Mouse (Mus musculus) limb, embryonic 15.5 days (tissue): ENCODE data around the gene Ticrr. TPM values are rescaled to one million over a fixed set of nuclear protein-coding genes. Genes with fewer than 3 reads are reported as not detected.

Experiments
- ATAC-seq: fragments of 200-750 bp; cut with Nextera tagmentation; 2 replicates; pipeline ENCODE4 v1.8.0; 2017; ENCODE audit warnings: low read depth, moderate TSS enrichment; ENCODE audit not compliant: insufficient number of reproducible peaks, low FRiP score, low TSS enrichment
- H3K27ac ChIP-seq: fragments of 300-500 bp; sonication (generic); 2 replicates; pipeline ENCODE4 v1.5.1; 2015; ENCODE audit warnings: moderate library complexity, mild to moderate bottlenecking, inconsistent platforms
- H3K27me3 ChIP-seq: fragments of 300-500 bp; sonication (generic); 2 replicates; pipeline ENCODE4 v1.6.1; 2015; ENCODE audit warnings: inconsistent platforms
- H3K36me3 ChIP-seq: fragments of 300-500 bp; sonication (generic); 2 replicates; pipeline ENCODE4 v1.6.1; 2015; ENCODE audit warnings: inconsistent platforms
- H3K4me1 ChIP-seq: fragments of 300-500 bp; sonication (generic); 2 replicates; pipeline ENCODE4 v1.6.1; 2015; ENCODE audit warnings: inconsistent platforms
- H3K4me2 ChIP-seq: fragments of 300-500 bp; sonication (generic); 2 replicates; pipeline ENCODE4 v1.6.1; 2015; ENCODE audit warnings: mild to moderate bottlenecking, inconsistent platforms
- H3K4me3 ChIP-seq: fragments of 300-500 bp; sonication (generic); 2 replicates; pipeline ENCODE4 v1.5.1; 2015; ENCODE audit warnings: mild to moderate bottlenecking, inconsistent platforms
- H3K9ac ChIP-seq: fragments of 300-500 bp; sonication (generic); 2 replicates; pipeline ENCODE4 v1.6.1; 2015; ENCODE audit warnings: inconsistent platforms
- H3K9me3 ChIP-seq: fragments of 300-500 bp; sonication (generic); 2 replicates; pipeline ENCODE4 v1.6.1; 2016; ENCODE audit warnings: inconsistent platforms
- WGBS: fragments of 180-500 bp; shearing (Covaris S2); methylation state at CpG from one replicate; pipeline ENCODE4 v1.1.7; 2015; 5-methylcytosine and 5-hydroxymethylcytosine counted together
- polyA plus RNA-seq: library from polyadenylated mRNA; unstranded; fragments of >200 nt; fragmentation: Nextera tagmentation; extraction: Ambion mirVana; gene quantifications from 2 replicates; pipeline ENCODE4 v1.2.1, GENCODE M21; 2015

Gene Ticrr
- polyA plus RNA-seq, 1 experiment from 2014 or later: 7.6 TPM

DNA sequence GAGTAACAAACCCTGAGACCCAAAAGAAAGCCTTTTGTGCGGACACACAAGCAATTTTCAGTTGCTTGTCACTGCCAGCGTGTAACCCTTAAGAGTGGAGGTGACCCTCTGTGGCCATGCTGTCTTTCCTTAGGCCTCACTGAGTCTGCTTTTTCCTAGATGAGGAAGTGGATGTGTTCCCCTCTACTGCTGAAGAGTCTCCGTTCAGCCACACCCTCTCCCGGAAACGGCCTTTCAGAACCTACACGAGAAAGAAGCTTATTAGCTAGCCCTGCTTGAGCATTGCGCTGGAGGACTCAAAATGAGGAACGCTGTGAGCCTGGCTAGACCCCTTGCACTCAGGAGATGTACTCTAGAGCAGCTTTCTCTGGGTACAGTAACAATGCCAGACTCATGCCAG, 36.5 kb downstream of the Ticrr start:
- H3K9ac ChIP-seq: no peak overlapping the region

DNA sequence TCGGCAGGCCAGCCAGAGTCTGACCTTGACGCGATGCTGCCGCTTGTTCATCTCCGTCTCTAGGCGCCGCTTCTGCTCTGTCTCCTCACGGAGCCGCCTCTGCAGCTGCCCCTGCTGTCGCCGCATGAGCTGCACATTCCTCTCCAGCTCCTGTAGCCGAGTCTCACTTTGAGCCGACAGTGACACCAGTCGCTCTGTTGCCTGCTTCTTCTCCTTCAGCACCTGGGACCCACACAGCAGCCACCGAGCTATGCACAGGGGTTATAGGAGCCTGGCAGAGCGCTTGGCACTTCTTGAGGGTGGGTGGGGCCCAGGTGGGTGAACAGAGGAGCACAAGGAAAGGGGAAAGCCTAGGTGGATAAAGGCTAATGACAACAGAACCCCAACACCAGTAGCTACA, 42.8 kb downstream of the Ticrr start:
- no peak overlapping the region for H3K4me3 ChIP-seq
- H3K4me2 ChIP-seq: no peak overlapping the region
- peaks cover 98% of the 10 kb centered on the region for H3K36me3 ChIP-seq
- WGBS: 80% methylated on average over 16 of the region's 16 CpGs
- no peak for ATAC-seq
- H3K4me1 ChIP-seq: no peaks in the 10 kb centered on the region
- H3K9ac ChIP-seq: no peak overlapping the region
- H3K9me3 ChIP-seq: no peaks in the 10 kb centered on the region
- H3K27me3 ChIP-seq: no peaks in the 10 kb centered on the region
- H3K27ac ChIP-seq: no peak overlapping the region

More for the DNA sequence above, 36.5 kb downstream of the Ticrr start:
- WGBS: 87% methylated on average over 8 of the region's 8 CpGs
- peaks cover 93% of the 10 kb centered on the region for H3K36me3 ChIP-seq
- H3K9me3 ChIP-seq: no peaks in the 10 kb centered on the region
- H3K27me3 ChIP-seq: no peaks in the 10 kb centered on the region
- no peak overlapping the region for H3K27ac ChIP-seq
- no peak overlapping the region for H3K4me2 ChIP-seq
- H3K4me1 ChIP-seq: no peaks in the 10 kb centered on the region
- ATAC-seq: no peak
- H3K4me3 ChIP-seq: no peak overlapping the region

DNA sequence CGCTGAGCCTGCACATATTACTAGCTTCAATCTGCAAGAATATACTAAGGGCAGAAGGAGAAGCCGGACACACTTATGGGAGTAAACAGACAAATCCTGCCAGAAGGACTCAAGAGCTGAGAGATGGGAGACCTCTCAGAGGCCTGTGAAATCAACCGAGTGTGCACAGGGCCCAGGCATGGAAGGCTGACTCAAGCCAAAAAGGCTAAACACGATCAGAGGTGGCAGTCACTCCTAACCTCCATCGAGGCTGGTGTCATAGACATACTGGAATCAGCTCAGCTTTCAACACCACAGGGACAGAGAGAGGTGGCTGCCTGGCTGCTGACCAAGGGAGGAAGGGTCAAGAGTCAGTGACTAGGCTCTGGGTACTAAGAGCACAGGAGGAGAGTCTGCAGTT, 45.2 kb downstream of the Ticrr start:
- no peak for ATAC-seq
- 88% methylated on average over 5 of the region's 5 CpGs for WGBS
- Histone ChIP-seq H3K4me3 (no peak overlapping the region), H3K27me3 (peaks cover 10% of the 10 kb centered on the region), H3K4me1 (peaks cover 5% of the 10 kb centered on the region), H3K4me2 (no peak overlapping the region), H3K27ac (no peak overlapping the region), H3K9me3 (no peaks in the 10 kb centered on the region), H3K36me3 (peaks cover 92% of the 10 kb centered on the region), H3K9ac (no peak overlapping the region)

DNA sequence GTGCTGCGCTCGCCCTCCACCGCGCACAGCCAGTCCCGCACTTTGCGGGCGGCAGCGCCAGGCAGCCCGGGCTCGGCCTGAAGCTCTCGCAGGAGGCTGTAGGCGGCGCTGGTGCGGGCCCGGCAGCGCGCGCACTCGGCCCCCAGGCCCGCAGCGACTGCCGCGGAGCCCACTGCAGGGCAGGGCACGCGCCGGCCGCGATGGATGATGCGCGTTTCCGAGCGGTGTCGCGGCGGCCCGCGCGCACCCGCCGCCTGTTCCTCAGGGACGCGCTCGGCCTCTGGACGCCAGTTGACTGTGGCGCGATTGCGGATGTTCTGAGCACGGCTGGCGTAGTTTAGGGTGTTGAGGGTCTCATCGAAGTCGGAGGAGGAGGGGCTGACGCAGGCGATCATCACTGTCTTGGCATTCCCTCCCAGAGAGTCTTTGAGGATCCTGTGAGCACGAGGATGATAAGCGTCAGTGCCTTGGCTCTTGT, 50.2 kb downstream of the Ticrr start:
- peak overlapping the region; percentile 69 for H3K4me2 ChIP-seq
- peaks cover 49% of the 10 kb centered on the region for H3K36me3 ChIP-seq
- no peak overlapping the region for H3K27ac ChIP-seq
- peaks cover 25% of the 10 kb centered on the region for H3K27me3 ChIP-seq
- H3K9me3 ChIP-seq: no peaks in the 10 kb centered on the region
- H3K9ac ChIP-seq: 0 out of 2 replicates have a peak overlapping the region, but pooled peaks have one; percentile 23
- ATAC-seq: no peak
- 5% methylated on average over 55 of the region's 55 CpGs for WGBS
- peak overlapping the region; percentile 39 for H3K4me3 ChIP-seq
- H3K4me1 ChIP-seq: peaks cover 17% of the 10 kb centered on the region

DNA sequence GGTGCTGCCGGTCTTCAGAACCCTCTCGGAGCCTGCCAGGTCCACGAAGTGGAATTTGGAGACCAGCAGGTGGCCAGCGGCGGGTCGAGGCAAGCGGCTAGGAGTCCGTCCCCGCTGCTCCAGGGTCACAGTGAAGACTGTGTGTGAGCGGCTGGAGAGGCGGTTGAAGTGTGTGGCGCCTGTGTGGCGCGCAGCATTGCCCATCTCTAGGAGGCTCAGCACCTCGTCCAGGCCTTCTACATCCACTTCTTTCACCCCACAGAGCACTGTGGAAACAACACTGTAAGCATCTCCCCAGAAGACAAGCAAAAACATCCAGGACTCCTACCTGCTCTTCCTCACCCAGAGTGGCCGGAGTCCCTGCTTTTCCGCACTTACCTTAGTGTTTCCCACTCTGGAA, 50.8 kb downstream of the Ticrr start:
- peaks cover 17% of the 10 kb centered on the region for H3K4me1 ChIP-seq
- H3K27me3 ChIP-seq: peaks cover 25% of the 10 kb centered on the region
- H3K9ac ChIP-seq: no peak overlapping the region
- H3K4me3 ChIP-seq: peak overlapping the region; percentile 39; the same call in 1 of the 2 replicates
- no peaks in the 10 kb centered on the region for H3K9me3 ChIP-seq
- no peak for ATAC-seq
- H3K27ac ChIP-seq: no peak overlapping the region
- H3K4me2 ChIP-seq: no peak overlapping the region; the same call in 1 of the 2 replicates
- WGBS: 48% methylated on average over 17 of the region's 17 CpGs
- H3K36me3 ChIP-seq: peaks cover 44% of the 10 kb centered on the region

DNA sequence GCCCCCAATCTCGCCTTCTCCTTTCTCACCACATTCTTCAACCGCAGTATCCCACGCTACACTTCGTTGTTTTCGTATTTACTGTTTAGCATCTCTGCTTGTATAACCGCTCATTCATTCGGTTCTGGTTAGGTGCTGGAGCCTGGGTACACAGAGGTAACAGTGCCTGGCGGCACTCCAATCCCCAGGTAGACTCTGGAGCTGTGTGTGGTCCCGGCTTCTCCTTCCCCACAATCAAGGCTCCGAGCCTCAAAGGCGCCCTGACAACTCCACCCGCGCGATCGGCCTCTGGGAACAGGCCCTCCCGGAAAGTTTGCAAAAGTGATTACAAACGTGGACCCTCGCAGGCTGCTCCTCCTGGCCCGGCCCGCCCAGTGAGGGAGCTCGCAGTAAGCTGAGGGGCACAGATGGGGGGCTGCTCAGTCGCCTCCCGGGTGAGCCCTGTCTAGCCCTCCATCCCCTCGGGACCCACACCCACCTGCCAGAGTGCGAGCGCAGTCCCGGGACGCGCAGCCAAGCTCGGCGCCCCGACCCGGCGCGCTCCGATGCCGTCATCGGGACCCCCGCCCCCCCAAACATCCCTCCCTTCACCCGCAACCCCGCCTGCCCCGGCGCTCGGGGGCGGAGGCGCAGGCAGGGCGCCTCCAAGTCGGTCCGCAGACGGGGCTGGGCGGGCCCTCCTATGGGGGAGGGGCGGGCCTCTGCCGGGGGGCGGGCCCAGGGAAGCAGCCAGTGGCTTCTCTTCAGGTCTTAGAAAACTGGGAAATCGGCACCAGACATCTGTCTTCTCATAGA, 55.4 kb downstream of the Ticrr start, which contains the start of gene Kif7:
Kif7 (minus strand) TSS at position 534 of the 795 bp plus-strand sequence.
- H3K4me3 ChIP-seq: peak within 1 kb of the TSS; percentile 72
- H3K9ac ChIP-seq: peak within 1 kb of the TSS; percentile 63
- H3K27me3 ChIP-seq: peaks cover 19% of the 10 kb centered on the region
- H3K36me3 ChIP-seq: peaks cover 7% of the 10 kb centered on the region; the same call in 1 of the 2 replicates
- ATAC-seq: peak; percentile 91
- H3K9me3 ChIP-seq: no peaks in the 10 kb centered on the region
- peaks cover 14% of the 10 kb centered on the region for H3K4me1 ChIP-seq
- peak within 1 kb of the TSS; percentile 59 for H3K27ac ChIP-seq
- WGBS: under 1% methylated on average over 48 of the region's 55 CpGs
- peak within 1 kb of the TSS; percentile 80 for H3K4me2 ChIP-seq

DNA sequence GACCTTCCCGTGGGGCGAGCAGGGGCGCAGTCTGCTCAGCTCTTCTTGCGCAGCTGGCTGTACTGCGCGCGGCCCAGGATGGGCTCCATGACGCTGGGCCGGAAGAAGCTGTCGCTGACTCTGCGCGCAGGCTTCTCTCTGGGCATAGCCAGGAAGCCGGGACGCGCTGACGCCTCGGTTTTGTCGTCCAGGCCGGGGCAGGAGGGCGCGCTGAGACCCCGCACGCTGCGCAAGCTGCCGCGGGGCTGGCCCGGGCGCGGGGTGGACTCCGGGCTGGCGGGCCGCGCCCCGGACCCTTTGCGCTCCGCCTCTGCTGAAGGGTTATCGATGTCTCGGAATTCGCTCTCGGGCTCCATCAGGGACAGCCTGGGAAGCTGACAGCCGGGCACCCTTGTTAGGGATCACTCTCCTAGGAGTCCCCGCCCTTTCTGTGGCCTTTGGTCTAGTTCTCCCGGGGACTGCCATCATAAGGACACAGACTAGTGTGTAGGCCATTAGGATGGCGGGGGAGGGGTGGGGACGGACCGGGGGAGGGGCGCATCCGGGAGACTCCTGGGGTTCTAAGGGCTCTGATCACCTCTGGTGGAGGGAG, 61.5 kb downstream of the Ticrr start:
- peak overlapping the region; percentile 68 for H3K9ac ChIP-seq
- WGBS: under 1% methylated on average over 48 of the region's 48 CpGs
- peak overlapping the region; percentile 33; the same call in 1 of the 2 replicates for H3K27ac ChIP-seq

DNA sequence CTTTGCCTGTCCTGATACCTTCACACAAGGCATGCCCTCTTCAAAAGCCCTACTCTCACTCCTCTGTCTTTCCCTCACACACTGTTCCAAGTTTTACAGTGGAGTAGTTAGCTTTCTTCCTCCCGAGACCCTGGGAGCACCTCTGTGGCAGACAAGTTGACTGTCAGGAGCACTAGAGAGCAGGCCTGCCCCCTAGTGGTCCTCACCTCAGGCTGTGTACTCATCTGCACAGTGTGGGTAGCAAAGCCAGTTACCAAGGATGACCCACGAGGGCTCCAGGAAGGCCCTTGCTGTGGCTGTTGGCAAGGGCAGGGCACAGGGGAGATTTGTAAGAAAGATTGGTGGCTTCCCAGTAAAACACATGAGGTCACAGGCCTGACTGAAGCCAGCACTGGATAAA, 67.1 kb downstream of the Ticrr start:
- ATAC-seq: no peak
- Histone ChIP-seq H3K27me3 (peaks cover 16% of the 10 kb centered on the region), H3K36me3 (no peaks in the 10 kb centered on the region), H3K4me3 (no peak overlapping the region), H3K4me1 (peaks cover 4% of the 10 kb centered on the region; the same call in 1 of the 2 replicates), H3K27ac (no peak overlapping the region), H3K4me2 (no peak overlapping the region), H3K9me3 (no peaks in the 10 kb centered on the region), H3K9ac (no peak overlapping the region)
- WGBS: 10% methylated on average over 2 of the region's 2 CpGs

More for the DNA sequence above, 61.5 kb downstream of the Ticrr start:
- Histone ChIP-seq H3K27me3 (peaks cover 25% of the 10 kb centered on the region), H3K4me3 (peak overlapping the region; percentile 67), H3K4me1 (peaks cover 9% of the 10 kb centered on the region), H3K4me2 (peak overlapping the region; percentile 92), H3K36me3 (no peaks in the 10 kb centered on the region), H3K9me3 (no peaks in the 10 kb centered on the region)
- peak; percentile 62; the same call in 1 of the 2 replicates for ATAC-seq

DNA sequence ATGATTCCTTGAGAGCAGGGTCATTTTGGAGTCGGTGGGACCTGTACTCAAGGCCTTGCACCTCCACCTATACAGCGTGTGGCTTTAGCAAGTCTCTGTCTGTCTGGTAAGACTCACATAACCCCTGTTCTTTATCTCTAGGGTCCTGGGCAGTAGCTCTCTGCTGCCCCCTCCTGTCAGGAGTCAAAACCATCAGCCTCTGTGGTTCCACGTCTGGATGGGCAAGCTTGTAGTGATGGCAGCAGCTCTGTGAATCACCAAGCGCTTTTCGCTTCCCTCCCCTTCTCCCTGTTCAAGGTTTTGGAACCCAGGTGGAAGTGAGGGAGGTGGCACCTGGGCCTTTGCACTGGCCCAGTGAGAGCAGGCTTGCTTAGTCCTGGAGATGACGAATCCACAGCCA, 68.2 kb downstream of the Ticrr start:
- no peak for ATAC-seq
- H3K27me3 ChIP-seq: peaks cover 5% of the 10 kb centered on the region; the same call in 1 of the 2 replicates
- H3K27ac ChIP-seq: no peak overlapping the region
- 0 out of 2 replicates have a peak, but pooled peaks cover 2% of the 10 kb centered on the region for H3K4me1 ChIP-seq
- H3K4me2 ChIP-seq: no peak overlapping the region
- 22% methylated on average over 6 of the region's 6 CpGs for WGBS
- H3K9ac ChIP-seq: no peak overlapping the region
- H3K36me3 ChIP-seq: no peaks in the 10 kb centered on the region
- H3K4me3 ChIP-seq: no peak overlapping the region
- no peaks in the 10 kb centered on the region for H3K9me3 ChIP-seq

DNA sequence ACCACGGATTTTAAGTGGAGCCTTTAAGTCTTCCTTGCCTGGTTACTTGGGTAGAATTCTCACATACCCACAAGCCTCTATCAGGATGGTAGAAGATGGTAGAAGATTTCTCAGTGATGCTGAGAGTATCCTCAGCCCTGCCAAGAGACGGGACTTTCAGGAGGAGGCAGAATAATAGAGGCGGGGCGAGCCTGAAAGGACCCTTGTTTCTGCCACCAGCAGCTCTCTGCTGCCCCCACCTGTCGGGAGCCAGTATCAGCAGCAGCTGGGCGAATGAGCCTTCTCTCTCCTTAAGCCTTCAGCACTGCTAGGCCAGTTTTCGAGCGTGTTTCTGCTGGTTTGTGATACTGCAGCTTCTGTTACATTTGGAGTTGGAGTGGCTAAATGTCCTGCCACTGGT, 69.2 kb downstream of the Ticrr start:
- ATAC-seq: no peak
- 5% methylated on average over 8 of the region's 8 CpGs for WGBS
- Histone ChIP-seq H3K4me2 (no peak overlapping the region), H3K9me3 (no peaks in the 10 kb centered on the region), H3K4me1 (0 out of 2 replicates have a peak, but pooled peaks cover 2% of the 10 kb centered on the region), H3K9ac (no peak overlapping the region), H3K4me3 (no peak overlapping the region), H3K27ac (no peak overlapping the region), H3K36me3 (no peaks in the 10 kb centered on the region), H3K27me3 (0 out of 2 replicates have a peak, but pooled peaks cover 4% of the 10 kb centered on the region)

DNA sequence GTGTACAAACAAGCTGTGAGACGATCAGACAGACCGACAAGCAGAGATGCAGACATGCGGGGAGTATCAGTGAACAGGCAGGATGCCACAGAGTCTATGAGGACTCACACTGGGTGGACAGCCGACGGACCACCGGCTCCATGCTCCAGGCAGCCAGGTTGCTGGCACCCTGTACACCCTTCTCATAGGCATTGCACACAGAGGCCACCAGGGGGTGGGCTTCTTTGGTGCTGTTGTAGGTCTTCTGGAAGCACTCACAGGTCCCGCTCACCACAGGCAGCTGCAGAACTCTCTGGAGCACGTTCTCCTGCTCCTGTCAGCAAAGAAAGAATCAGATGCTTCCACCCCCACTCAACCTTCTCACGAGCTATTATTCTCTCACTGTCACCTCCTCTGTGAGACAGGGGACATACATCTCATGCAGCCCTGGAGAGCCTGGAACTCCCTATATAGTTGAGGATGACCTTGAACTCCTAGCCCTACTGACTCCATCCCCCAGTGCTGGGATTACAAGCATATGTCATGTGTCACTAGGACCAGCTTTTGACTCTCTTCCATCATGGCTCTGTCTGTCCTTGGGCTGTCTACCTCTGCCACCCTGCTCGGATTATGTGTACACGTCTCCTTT, 69.9 kb downstream of the Ticrr start:
- Histone ChIP-seq H3K9me3 (no peaks in the 10 kb centered on the region), H3K27ac (no peak overlapping the region), H3K4me2 (no peak overlapping the region), H3K36me3 (peaks cover under 1% of the 10 kb centered on the region), H3K9ac (no peak overlapping the region), H3K4me1 (0 out of 2 replicates have a peak, but pooled peaks cover 2% of the 10 kb centered on the region), H3K4me3 (no peak overlapping the region), H3K27me3 (0 out of 2 replicates have a peak, but pooled peaks cover 4% of the 10 kb centered on the region)
- ATAC-seq: no peak
- 60% methylated on average over 11 of the region's 11 CpGs for WGBS
